Mouse (Mus musculus) stomach, postnatal 0 days (tissue): ENCODE data around the gene Brd1.

Experiments
- CTCF ChIP-seq: IDR thresholded peaks from 2 replicates; pipeline ENCODE4 v1.5.1; 2016; ENCODE audit warnings: antibody characterized with exemption, low read depth, mild to moderate bottlenecking, moderate library complexity
- EP300 ChIP-seq: optimal IDR thresholded peaks from 2 replicates; pipeline ENCODE3; 2016; ENCODE audit warnings: antibody characterized with exemption

DNA sequence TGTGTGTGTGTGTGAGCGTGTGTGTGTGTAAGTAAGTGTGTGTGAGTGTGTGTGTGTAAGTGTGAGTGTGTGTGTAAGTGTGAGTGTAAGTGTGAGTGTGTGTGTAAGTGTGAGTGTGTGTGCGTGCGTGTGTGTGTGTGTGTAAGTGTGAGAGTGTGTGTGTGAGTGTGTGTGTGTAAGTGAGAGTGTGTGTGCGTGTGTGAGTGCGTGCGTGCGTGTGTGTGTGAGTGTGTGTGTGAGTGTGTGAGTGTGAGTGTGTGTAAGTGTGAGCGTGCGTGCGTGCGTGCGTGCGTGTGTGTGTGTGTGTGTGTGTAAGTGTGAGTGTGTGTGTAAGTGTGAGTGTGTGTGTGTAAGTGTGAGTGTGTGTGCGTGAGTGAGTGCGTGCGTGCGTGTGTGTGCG is 21.7 kb upstream of the Brd1 start:
- TF ChIP-seq CTCF (no peak), EP300 (no peak)
